Mouse (Mus musculus) heart, postnatal 10 days (tissue): ENCODE results near the gene Gm5129. TPM values are rescaled to one million over a fixed set of nuclear protein-coding genes. Genes with fewer than 3 reads are reported as not detected.
"Not testable (repeated sequence)": the region's sequence is repeated elsewhere in the genome, so short reads cannot be mapped to it uniquely, and the experiment has no call there.

Experiments
- DNase-seq, 2 experiments: peaks; one replicate each; pipeline ENCODE4 v3.0.0; 2021
- intact Hi-C: fragments of 180-260 bp; cut with DNase I; formaldehyde crosslinking; loops from one replicate; pipeline ENCODE4 v1.15.1; 2025
- total RNA-seq, 2 experiments: library from RNA; stranded (reverse); gene quantifications; 2 replicates each; pipeline ENCODE4 v1.2.3; 2021

The Gm5129 gene
- total RNA-seq, 2 experiments from 2014 or later: not detected

GRCm38 (mm10) chr5:29734831-29735510, 765 bp downstream of the Gm5129 start:
- intact Hi-C loops: no loop called here

GRCm38 (mm10) chr5:29726070-29726469, 9.7 kb downstream of the Gm5129 start:
- not testable (repeated sequence) for DNase-seq

More at GRCm38 (mm10) chr5:29734831-29735510, 765 bp downstream of the Gm5129 start:
- DNase-seq: no peak

GRCm38 (mm10) chr5:29725369-29725768, 10.4 kb downstream of the Gm5129 start:
- no peak for DNase-seq
- intact Hi-C loops: no loop called here

More at GRCm38 (mm10) chr5:29726070-29726469, 9.7 kb downstream of the Gm5129 start:
- intact Hi-C loops: not testable (repeated sequence)

GRCm38 (mm10) chr5:29721159-29721558, 14.6 kb downstream of the Gm5129 start:
- DNase-seq: no peak
- intact Hi-C loops: no loop called here

GRCm38 (mm10) chr5:29712906-29713305, 22.8 kb downstream of the Gm5129 start:
- intact Hi-C loops: no loop called here
- no peak for DNase-seq

GRCm38 (mm10) chr5:29711631-29712030, 24.1 kb downstream of the Gm5129 start:
- intact Hi-C loops: no loop called here
- no peak for DNase-seq

GRCm38 (mm10) chr5:29708258-29708657, 27.5 kb downstream of the Gm5129 start:
- peak in 1 of 2 experiments; percentile 18 for DNase-seq
- intact Hi-C loops: no loop called here

- DNase-seq: no peak
- intact Hi-C loops: no loop called here
These were observed 28.5 kb downstream of the Gm5129 start for GRCm38 (mm10) chr5:29707241-29707640.

- intact Hi-C loops: no loop called here
- DNase-seq: no peak
These were observed 36.1 kb downstream of the Gm5129 start for GRCm38 (mm10) chr5:29699520-29700202.

GRCm38 (mm10) chr5:29698493-29698892, 37.2 kb downstream of the Gm5129 start:
- intact Hi-C loops: no loop called here
- DNase-seq: no peak

- intact Hi-C loops: loop anchor here (1.0 kb wide), 1 partner anchor 299 kb away; no protein-coding TSS in a partner anchor
- DNase-seq: no peak
These were observed 47.4 kb downstream of the Gm5129 start for GRCm38 (mm10) chr5:29688352-29688751.

- DNase-seq: peak; percentile 21 to 54
- intact Hi-C loops: loop anchor here (1.0 kb wide), 1 partner anchor 298 kb away; no protein-coding TSS in a partner anchor
These were observed 48.1 kb downstream of the Gm5129 start for GRCm38 (mm10) chr5:29687671-29688070.

Other genes starting within 250 kb of the Gm5129 start
- gene Ube3c, start 166.7 kb downstream of the Gm5129 start, total RNA-seq: 10 to 100 TPM; 45.9 to 47.6 TPM
- 10 to 100 TPM; 75.4 to 78.2 TPM for gene Dnajb6, start 248 bp downstream of the Gm5129 start, total RNA-seq